Mouse (Mus musculus) small intestine, adult 2 months (tissue): ENCODE results near the gene Galnt16.
A peak's percentile ranks its signal among the peaks of the same experiment; 100 is the strongest.

Experiments used
- CTCF ChIP-seq: fragments of 200-500 bp; IDR thresholded peaks from 2 replicates; pipeline ENCODE4 v1.5.1; 2012; ENCODE audit warnings: low read depth, mild to moderate bottlenecking, control low read depth, inconsistent platforms, low read length, moderate library complexity, mixed read lengths; ENCODE audit not compliant: insufficient replicate concordance, insufficient read length; ENCODE audit errors: extremely low read depth
- POLR2A ChIP-seq: fragments of 200-500 bp; IDR thresholded peaks from 2 replicates; pipeline ENCODE4 v1.6.1; 2012; ENCODE audit warnings: low read depth, mild to moderate bottlenecking, control low read depth, inconsistent platforms, low read length, moderate library complexity

- TF ChIP-seq POLR2A (no peak), CTCF (peak; percentile 64; the same call in 1 of the 2 replicates)
Measured at GRCm38 (mm10) chr12:80673170-80673569, 155.1 kb downstream of the Galnt16 start.
